Mouse (Mus musculus) intestine, embryonic 14.5 days (tissue): ENCODE measurements around the gene Syce2. TPM values are rescaled to one million over a fixed set of nuclear protein-coding genes. Genes with fewer than 3 reads are reported as not detected.

Experiments used
- ATAC-seq: fragments of 200-750 bp; cut with Nextera tagmentation; replicated peaks from 2 replicates; pipeline ENCODE4 v1.8.0; 2017; ENCODE audit warnings: low read depth, moderate number of reproducible peaks, moderate TSS enrichment, moderate library complexity; ENCODE audit not compliant: low FRiP score, low TSS enrichment
- DNase-seq: peaks from one replicate; pipeline ENCODE4 v3.0.0-alpha.2; 2018; ENCODE audit warnings: low spot score
- H3K27ac ChIP-seq: fragments of 300-500 bp; sonication (generic); 2 replicates; pipeline ENCODE4 v1.5.1; 2014; ENCODE audit warnings: low read depth, mild to moderate bottlenecking, control low read depth
- H3K27me3 ChIP-seq: fragments of 300-500 bp; sonication (generic); replicated peaks from 2 replicates; pipeline ENCODE4 v1.6.1; 2014; ENCODE audit warnings: low read length, control low read depth; ENCODE audit not compliant: control insufficient read depth, insufficient read depth
- H3K36me3 ChIP-seq: fragments of 300-500 bp; sonication (generic); 2 replicates; pipeline ENCODE4 v1.6.1; 2014; ENCODE audit warnings: low read length, control low read depth; ENCODE audit not compliant: control insufficient read depth, insufficient read depth
- H3K4me1 ChIP-seq: fragments of 300-500 bp; sonication (generic); replicated peaks from 2 replicates; pipeline ENCODE4 v1.6.1; 2014; ENCODE audit warnings: low read length, control low read depth, mixed read lengths; ENCODE audit not compliant: control insufficient read depth, insufficient read depth
- H3K4me2 ChIP-seq: fragments of 300-500 bp; sonication (generic); 2 replicates; pipeline ENCODE4 v1.6.1; 2014; ENCODE audit warnings: low read length
- H3K4me3 ChIP-seq: fragments of 300-500 bp; sonication (generic); 2 replicates; pipeline ENCODE4 v1.5.1; 2014; ENCODE audit warnings: low read depth, low read length, control low read depth, mixed read lengths
- H3K9ac ChIP-seq: fragments of 300-500 bp; sonication (generic); 2 replicates; pipeline ENCODE4 v1.6.1; 2014; ENCODE audit warnings: mild to moderate bottlenecking, low read length
- H3K9me3 ChIP-seq: fragments of 300-500 bp; sonication (generic); 2 replicates; pipeline ENCODE4 v1.6.1; 2016; ENCODE audit warnings: low read length, control low read depth; ENCODE audit not compliant: control insufficient read depth
- WGBS: fragments of 180-500 bp; shearing (Covaris S2); extraction: QIAGEN DNeasy Blood & Tissue Kit; methylation state at CpG from one replicate; pipeline ENCODE4 v1.1.7; 2014; 5-methylcytosine and 5-hydroxymethylcytosine counted together
- polyA plus RNA-seq: library from polyadenylated mRNA; unstranded; fragments of >200 nt; fragmentation: Nextera tagmentation; extraction: Ambion mirVana; gene quantifications from 2 replicates; pipeline ENCODE4 v1.2.1, GENCODE M21; 2014

The Syce2 gene
- polyA plus RNA-seq, 1 experiment from 2014 or later, result 68.9 TPM

- Histone ChIP-seq H3K36me3 (peaks cover 28% of the 10 kb centered on the region), H3K4me3 (peak overlapping the region; percentile 99), H3K4me2 (peak overlapping the region; percentile 73), H3K4me1 (peaks cover 33% of the 10 kb centered on the region), H3K27me3 (no peaks in the 10 kb centered on the region), H3K9me3 (no peaks in the 10 kb centered on the region), H3K9ac (peak overlapping the region; percentile 80), H3K27ac (peak overlapping the region; percentile 89)
- 43% methylated on average over 6 of the region's 6 CpGs for WGBS
- ATAC-seq (no peak), DNase-seq (no peak)
Measured at GRCm38 (mm10) chr8:84847684-84848435, 24.1 kb upstream of the Syce2 start.

GRCm38 (mm10) chr8:84856434-84856833 lies 15.5 kb upstream of the Syce2 start:
- Histone ChIP-seq H3K9me3 (no peaks in the 10 kb centered on the region), H3K36me3 (peaks cover 24% of the 10 kb centered on the region), H3K27ac (no peak overlapping the region), H3K4me3 (peak overlapping the region; percentile 99; the same call in 1 of the 2 replicates), H3K9ac (no peak overlapping the region), H3K27me3 (no peaks in the 10 kb centered on the region), H3K4me2 (no peak overlapping the region), H3K4me1 (peaks cover 10% of the 10 kb centered on the region)
- DNase-seq (no peak), ATAC-seq (peak; percentile 33; the same call in 1 of the 2 replicates)
- 89% methylated on average over 3 of the region's 3 CpGs for WGBS

GRCm38 (mm10) chr8:84856864-84857441 lies 15.0 kb upstream of the Syce2 start, which contains the start of gene Farsa:
Gene Farsa, plus strand, starts transcription at chr8:84856989.
- WGBS, result under 1% methylated on average over 39 of the region's 39 CpGs
- Histone ChIP-seq H3K27me3 (no peaks in the 10 kb centered on the region), H3K27ac (peak within 1 kb of the TSS; percentile 77), H3K9me3 (no peaks in the 10 kb centered on the region), H3K4me3 (peak within 1 kb of the TSS; percentile 99), H3K36me3 (peaks cover 29% of the 10 kb centered on the region), H3K9ac (peak within 1 kb of the TSS; percentile 89), H3K4me1 (peaks cover 10% of the 10 kb centered on the region), H3K4me2 (peak within 1 kb of the TSS; percentile 84)
- DNase-seq (peak; percentile 93), ATAC-seq (peak; percentile 89)

GRCm38 (mm10) chr8:84872309-84872965 lies 526 bp downstream of the Syce2 start:
- Histone ChIP-seq H3K4me3 (peak overlapping the region; percentile 43), H3K27me3 (no peaks in the 10 kb centered on the region)
- peak; percentile 77 for DNase-seq

GRCm38 (mm10) chr8:84873016-84873415 lies 1.1 kb downstream of the Syce2 start:
- H3K4me1 ChIP-seq, result peaks cover 13% of the 10 kb centered on the region

More at GRCm38 (mm10) chr8:84872309-84872965, 526 bp downstream of the Syce2 start:
- H3K4me2 ChIP-seq, result peak overlapping the region; percentile 84
- H3K27ac ChIP-seq, result no peak overlapping the region
- 2% methylated on average over 52 of the region's 54 CpGs for WGBS
- no peaks in the 10 kb centered on the region for H3K9me3 ChIP-seq
- H3K36me3 ChIP-seq, result peaks cover 18% of the 10 kb centered on the region
- H3K4me1 ChIP-seq, result peaks cover 13% of the 10 kb centered on the region
- H3K9ac ChIP-seq, result peak overlapping the region; percentile 46
- ATAC-seq, result peak; percentile 69

GRCm38 (mm10) chr8:84874339-84874738 lies 2.4 kb downstream of the Syce2 start:
- no peak for ATAC-seq
- no peak overlapping the region for H3K27ac ChIP-seq

More at GRCm38 (mm10) chr8:84873016-84873415, 1.1 kb downstream of the Syce2 start:
- 55% methylated on average over 4 of the region's 4 CpGs for WGBS
- Histone ChIP-seq H3K36me3 (peaks cover 12% of the 10 kb centered on the region), H3K27ac (no peak overlapping the region), H3K4me3 (peak overlapping the region; percentile 43), H3K4me2 (peak overlapping the region; percentile 84), H3K27me3 (no peaks in the 10 kb centered on the region), H3K9me3 (no peaks in the 10 kb centered on the region), H3K9ac (no peak overlapping the region)
- no peak for DNase-seq
- ATAC-seq, result no peak

GRCm38 (mm10) chr8:84877297-84878035 lies 5.6 kb downstream of the Syce2 start:
- 82% methylated on average over 3 of the region's 3 CpGs for WGBS
- no peak for DNase-seq

More at GRCm38 (mm10) chr8:84874339-84874738, 2.4 kb downstream of the Syce2 start:
- H3K9me3 ChIP-seq, result no peaks in the 10 kb centered on the region
- no peak overlapping the region for H3K9ac ChIP-seq
- no peak overlapping the region for H3K4me2 ChIP-seq
- peaks cover 13% of the 10 kb centered on the region for H3K4me1 ChIP-seq
- H3K27me3 ChIP-seq, result no peaks in the 10 kb centered on the region
- no peak for DNase-seq
- no peaks in the 10 kb centered on the region for H3K36me3 ChIP-seq
- H3K4me3 ChIP-seq, result no peak overlapping the region
- WGBS, result 87% methylated on average over 3 of the region's 3 CpGs

GRCm38 (mm10) chr8:84878915-84879314 lies 7.0 kb downstream of the Syce2 start:
- Histone ChIP-seq H3K36me3 (no peaks in the 10 kb centered on the region), H3K27ac (no peak overlapping the region), H3K27me3 (no peaks in the 10 kb centered on the region), H3K4me1 (no peaks in the 10 kb centered on the region), H3K9me3 (no peaks in the 10 kb centered on the region), H3K4me3 (no peak overlapping the region), H3K9ac (no peak overlapping the region), H3K4me2 (no peak overlapping the region)
- DNase-seq, result no peak
- WGBS, result 88% methylated on average over 1 of the region's 1 CpGs
- no peak for ATAC-seq

More at GRCm38 (mm10) chr8:84877297-84878035, 5.6 kb downstream of the Syce2 start:
- H3K27ac ChIP-seq, result no peak overlapping the region
- no peaks in the 10 kb centered on the region for H3K9me3 ChIP-seq
- H3K4me3 ChIP-seq, result no peak overlapping the region
- ATAC-seq, result no peak
- no peak overlapping the region for H3K9ac ChIP-seq
- no peaks in the 10 kb centered on the region for H3K27me3 ChIP-seq
- no peaks in the 10 kb centered on the region for H3K36me3 ChIP-seq
- no peak overlapping the region for H3K4me2 ChIP-seq
- H3K4me1 ChIP-seq, result peaks cover 6% of the 10 kb centered on the region
